Mouse (Mus musculus) midbrain, embryonic 10.5 days (tissue): Measurements from ENCODE around the gene Psmb3. TPM values are rescaled to one million over a fixed set of nuclear protein-coding genes. Genes with fewer than 3 reads are reported as not detected.

ENCODE experiments used
- DNase-seq: peaks from one replicate; pipeline ENCODE4 v3.0.0-alpha.2; 2017; ENCODE audit warnings: low spot score
- H3K27ac ChIP-seq: fragments of 300-500 bp; sonication (generic); replicated peaks from 2 replicates; pipeline ENCODE4 v1.5.1; 2016; ENCODE audit warnings: mild to moderate bottlenecking
- H3K27me3 ChIP-seq: fragments of 300-500 bp; sonication (generic); 2 replicates; pipeline ENCODE4 v1.6.1; 2016; ENCODE audit warnings: low read depth, mild to moderate bottlenecking; ENCODE audit not compliant: poor library complexity, severe bottlenecking
- H3K36me3 ChIP-seq: fragments of 300-500 bp; sonication (generic); 2 replicates; pipeline ENCODE4 v1.6.1; 2016; ENCODE audit warnings: mild to moderate bottlenecking, moderate library complexity
- H3K4me1 ChIP-seq: fragments of 300-500 bp; sonication (generic); 2 replicates; pipeline ENCODE4 v1.6.1; 2016
- H3K4me3 ChIP-seq: fragments of 300-500 bp; sonication (generic); 2 replicates; pipeline ENCODE4 v1.5.1; 2016; ENCODE audit warnings: mild to moderate bottlenecking, moderate library complexity
- H3K9me3 ChIP-seq: fragments of 300-500 bp; sonication (generic); replicated peaks from 2 replicates; pipeline ENCODE4 v1.6.1; 2016; ENCODE audit warnings: mild to moderate bottlenecking
- WGBS: fragments of 180-500 bp; shearing (Covaris S2); methylation state at CpG from one replicate; pipeline ENCODE4 v1.1.7; 2016; 5-methylcytosine and 5-hydroxymethylcytosine counted together
- polyA plus RNA-seq: library from polyadenylated mRNA; unstranded; fragments of >200 nt; fragmentation: Nextera tagmentation; extraction: Ambion mirVana; gene quantifications from 2 replicates; pipeline ENCODE4 v1.2.1, GENCODE M21; 2016

Psmb3 gene
- polyA plus RNA-seq, 1 experiment from 2014 or later, result 631 TPM

GRCm38 (mm10) chr11:97670234-97671176 is 32.7 kb upstream of the Psmb3 start:
- 66% methylated on average over 13 of the region's 13 CpGs for WGBS
- Histone ChIP-seq H3K4me3 (no peak overlapping the region), H3K36me3 (peaks cover 100% of the 10 kb centered on the region), H3K4me1 (peaks cover 43% of the 10 kb centered on the region), H3K27ac (no peak overlapping the region), H3K27me3 (0 out of 2 replicates have a peak, but pooled peaks cover 4% of the 10 kb centered on the region), H3K9me3 (no peaks in the 10 kb centered on the region; the same call in 1 of the 2 replicates)
- DNase-seq, result no peak

DNA sequence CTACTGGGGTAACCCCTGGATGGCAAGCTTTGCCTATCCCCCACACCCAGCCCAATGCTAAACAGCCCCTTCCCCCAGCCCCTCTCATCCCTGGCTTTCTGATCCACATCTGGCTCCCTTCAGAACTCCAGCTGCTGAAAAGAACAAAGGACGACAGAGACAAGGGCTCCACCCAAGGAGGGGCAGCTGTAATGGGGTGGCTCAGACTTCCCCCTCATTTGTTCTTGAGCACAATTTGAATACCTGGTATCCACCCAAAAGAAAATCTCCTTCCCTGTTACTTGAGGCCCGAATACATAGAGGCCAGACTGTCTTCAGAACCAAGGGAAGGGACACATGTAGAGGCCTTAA is 32.0 kb upstream of the Psmb3 start:
- no peak for DNase-seq
- Histone ChIP-seq H3K4me3 (no peak overlapping the region), H3K36me3 (peaks cover 100% of the 10 kb centered on the region), H3K27me3 (peaks cover 4% of the 10 kb centered on the region; the same call in 1 of the 2 replicates), H3K4me1 (peaks cover 46% of the 10 kb centered on the region), H3K27ac (no peak overlapping the region), H3K9me3 (no peaks in the 10 kb centered on the region)
- WGBS, result 28% methylated on average over 2 of the region's 2 CpGs

DNA sequence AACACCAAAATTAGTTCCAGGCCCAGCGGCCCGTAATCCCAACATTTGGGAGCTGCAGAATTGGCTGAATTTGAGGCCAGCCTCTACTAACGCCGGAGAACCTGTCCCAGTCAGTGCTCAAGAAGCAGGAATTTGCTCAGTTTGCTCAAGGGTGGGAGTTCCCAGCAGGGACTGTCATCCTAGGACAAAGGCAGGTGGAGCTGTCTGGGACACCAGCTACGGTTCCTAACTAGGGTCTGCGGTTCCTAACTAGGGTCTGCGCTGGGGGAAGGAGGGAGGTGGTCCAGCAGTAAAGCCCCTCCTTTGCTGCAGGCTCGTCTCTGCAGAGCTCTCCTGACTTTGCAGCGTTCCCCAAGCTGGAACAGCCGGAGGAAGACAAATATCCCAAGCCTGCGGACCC is 30.1 kb upstream of the Psmb3 start:
- no peak for DNase-seq
- H3K9me3 ChIP-seq, result no peaks in the 10 kb centered on the region
- WGBS, result 75% methylated on average over 11 of the region's 11 CpGs
- H3K4me3 ChIP-seq, result no peak overlapping the region
- peaks cover 4% of the 10 kb centered on the region; the same call in 1 of the 2 replicates for H3K27me3 ChIP-seq
- H3K36me3 ChIP-seq, result peaks cover 100% of the 10 kb centered on the region
- peaks cover 62% of the 10 kb centered on the region for H3K4me1 ChIP-seq
- H3K27ac ChIP-seq, result no peak overlapping the region

GRCm38 (mm10) chr11:97676050-97676754 is 27.0 kb upstream of the Psmb3 start:
- WGBS, result 75% methylated on average over 15 of the region's 15 CpGs
- Histone ChIP-seq H3K9me3 (no peaks in the 10 kb centered on the region), H3K4me1 (peaks cover 47% of the 10 kb centered on the region), H3K4me3 (no peak overlapping the region), H3K36me3 (peaks cover 99% of the 10 kb centered on the region), H3K27me3 (peaks cover 4% of the 10 kb centered on the region; the same call in 1 of the 2 replicates), H3K27ac (peak overlapping the region; percentile 46)
- no peak for DNase-seq

DNA sequence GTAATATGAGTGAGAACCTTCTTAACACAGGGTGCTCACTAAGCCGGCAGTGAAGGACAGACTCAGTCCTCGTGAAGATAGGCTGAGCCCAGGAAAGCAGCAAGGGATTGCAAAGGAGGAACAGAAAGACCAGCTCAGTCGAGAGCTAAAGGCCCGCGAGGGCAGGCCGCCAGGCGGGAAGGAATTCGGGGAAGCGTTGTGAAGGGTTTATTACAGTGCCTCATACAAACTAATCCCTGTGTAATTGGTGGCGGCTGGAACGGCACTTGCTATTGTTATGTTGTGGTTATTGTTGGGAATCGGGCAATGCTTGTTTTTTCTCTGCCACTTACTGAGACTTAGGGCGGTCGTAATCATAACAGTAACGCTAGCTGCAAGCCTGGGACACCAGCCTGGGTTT is 25.8 kb upstream of the Psmb3 start:
- peak overlapping the region; percentile 75; the same call in 1 of the 2 replicates for H3K27ac ChIP-seq
- peaks cover 99% of the 10 kb centered on the region for H3K36me3 ChIP-seq
- H3K27me3 ChIP-seq, result peaks cover 4% of the 10 kb centered on the region; the same call in 1 of the 2 replicates
- peaks cover 44% of the 10 kb centered on the region for H3K4me1 ChIP-seq
- DNase-seq, result no peak
- 50% methylated on average over 15 of the region's 15 CpGs for WGBS
- no peaks in the 10 kb centered on the region for H3K9me3 ChIP-seq
- H3K4me3 ChIP-seq, result 0 out of 2 replicates have a peak overlapping the region, but pooled peaks have one; percentile 27

GRCm38 (mm10) chr11:97677842-97678241 is 25.4 kb upstream of the Psmb3 start:
- WGBS, result 25% methylated on average over 8 of the region's 8 CpGs
- Histone ChIP-seq H3K4me3 (peak overlapping the region; percentile 27), H3K27me3 (peaks cover 4% of the 10 kb centered on the region; the same call in 1 of the 2 replicates), H3K9me3 (no peaks in the 10 kb centered on the region), H3K36me3 (peaks cover 98% of the 10 kb centered on the region), H3K27ac (peak overlapping the region; percentile 75), H3K4me1 (peaks cover 44% of the 10 kb centered on the region)
- DNase-seq, result no peak

DNA sequence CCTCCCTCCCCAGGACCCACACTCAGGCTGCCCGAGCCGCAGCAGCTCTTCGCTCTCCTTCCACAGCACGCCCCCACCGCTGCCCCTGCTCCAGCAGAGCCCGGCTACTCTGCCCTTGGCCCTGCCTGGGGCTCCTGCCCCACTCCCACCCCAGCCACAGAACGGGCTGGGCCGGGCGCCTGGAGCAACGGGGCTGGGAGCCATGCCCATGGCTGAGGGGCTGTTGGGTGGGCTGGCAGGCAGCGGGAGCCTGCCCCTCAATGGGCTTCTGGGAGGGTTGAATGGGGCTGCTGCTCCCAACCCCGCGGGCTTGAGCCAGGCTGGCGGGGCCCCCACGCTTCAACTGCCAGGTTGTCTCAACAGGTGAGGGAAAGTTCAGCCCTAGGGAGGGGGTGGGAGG is 24.9 kb upstream of the Psmb3 start:
- no peaks in the 10 kb centered on the region for H3K9me3 ChIP-seq
- peaks cover 44% of the 10 kb centered on the region for H3K4me1 ChIP-seq
- H3K27ac ChIP-seq, result peak overlapping the region; percentile 75
- H3K27me3 ChIP-seq, result peaks cover 4% of the 10 kb centered on the region; the same call in 1 of the 2 replicates
- DNase-seq, result no peak
- H3K36me3 ChIP-seq, result peaks cover 95% of the 10 kb centered on the region
- H3K4me3 ChIP-seq, result peak overlapping the region; percentile 27
- 69% methylated on average over 15 of the region's 15 CpGs for WGBS

- H3K27ac ChIP-seq, result no peak overlapping the region
- DNase-seq, result no peak
- H3K9me3 ChIP-seq, result no peaks in the 10 kb centered on the region
- no peaks in the 10 kb centered on the region; the same call in 1 of the 2 replicates for H3K27me3 ChIP-seq
- H3K4me3 ChIP-seq, result no peak overlapping the region
- WGBS, result 90% methylated on average over 12 of the region's 12 CpGs
- H3K36me3 ChIP-seq, result peaks cover 83% of the 10 kb centered on the region
- H3K4me1 ChIP-seq, result peaks cover 58% of the 10 kb centered on the region
These were observed 22.8 kb upstream of the Psmb3 start for GRCm38 (mm10) chr11:97680430-97680829.

GRCm38 (mm10) chr11:97682504-97683055 is 20.6 kb upstream of the Psmb3 start:
- Histone ChIP-seq H3K27ac (no peak overlapping the region), H3K27me3 (no peaks in the 10 kb centered on the region), H3K36me3 (peaks cover 66% of the 10 kb centered on the region), H3K4me3 (no peak overlapping the region), H3K9me3 (no peaks in the 10 kb centered on the region), H3K4me1 (peaks cover 53% of the 10 kb centered on the region)
- WGBS, result 86% methylated on average over 6 of the region's 6 CpGs
- DNase-seq, result no peak

DNA sequence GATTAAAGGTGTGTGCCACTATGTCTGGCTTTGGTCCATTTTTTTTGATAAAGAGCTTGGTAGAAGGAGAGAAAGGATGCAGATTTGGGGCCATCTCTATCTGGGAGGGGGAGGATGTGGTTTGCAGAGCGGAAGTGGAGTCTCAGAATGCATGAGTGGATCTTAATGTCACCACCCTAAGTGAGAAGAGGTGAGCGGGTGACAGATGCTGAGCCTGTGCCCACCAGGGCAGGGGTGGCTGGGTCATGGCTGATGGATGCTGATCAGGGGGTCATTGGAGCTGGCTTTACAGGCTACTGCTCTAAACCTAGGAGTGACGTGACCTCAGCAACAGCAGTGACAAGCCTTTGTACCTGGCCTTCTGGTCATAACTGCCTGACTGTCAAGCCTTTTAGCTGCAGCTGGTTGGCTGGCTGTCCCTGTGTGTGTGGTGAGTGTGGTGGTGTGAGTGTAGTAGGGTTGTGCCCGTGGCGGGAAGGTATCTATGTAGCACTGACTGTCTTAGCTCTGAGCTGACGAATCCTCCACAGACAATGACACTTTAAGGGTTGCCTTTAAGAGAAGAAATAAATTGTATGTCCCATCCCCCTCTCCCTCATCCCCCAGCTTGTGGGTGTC is 19.0 kb upstream of the Psmb3 start:
- Histone ChIP-seq H3K4me1 (peaks cover 37% of the 10 kb centered on the region), H3K4me3 (peak overlapping the region; percentile 20; the same call in 1 of the 2 replicates), H3K36me3 (peaks cover 66% of the 10 kb centered on the region), H3K9me3 (no peaks in the 10 kb centered on the region), H3K27ac (no peak overlapping the region), H3K27me3 (no peaks in the 10 kb centered on the region)
- 79% methylated on average over 6 of the region's 6 CpGs for WGBS
- no peak for DNase-seq

DNA sequence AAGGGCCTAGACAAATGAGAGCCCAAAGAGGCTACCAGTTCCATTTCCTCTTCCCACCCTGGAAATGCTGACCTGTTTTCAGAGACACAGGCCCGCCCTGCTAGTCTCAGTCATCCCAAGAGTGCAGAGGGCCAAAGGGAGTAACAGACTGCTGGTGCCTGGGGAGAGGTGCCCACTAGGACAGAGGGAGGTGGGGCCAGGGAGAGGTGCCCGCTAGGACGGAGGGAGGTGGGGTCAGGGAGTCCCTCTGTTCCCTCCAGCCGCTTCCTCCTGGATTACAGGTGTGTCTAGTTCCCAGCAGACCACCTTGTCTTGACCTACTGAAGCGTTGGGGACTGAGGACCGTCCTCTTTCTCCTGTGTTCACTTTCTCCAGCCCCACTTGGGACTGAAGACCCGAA is 18.4 kb upstream of the Psmb3 start:
- WGBS, result 42% methylated on average over 7 of the region's 7 CpGs
- H3K4me3 ChIP-seq, result peak overlapping the region; percentile 47; the same call in 1 of the 2 replicates
- DNase-seq, result no peak
- no peaks in the 10 kb centered on the region for H3K27me3 ChIP-seq
- no peaks in the 10 kb centered on the region for H3K9me3 ChIP-seq
- H3K36me3 ChIP-seq, result peaks cover 64% of the 10 kb centered on the region
- H3K27ac ChIP-seq, result peak overlapping the region; percentile 71; the same call in 1 of the 2 replicates
- H3K4me1 ChIP-seq, result peaks cover 37% of the 10 kb centered on the region
